8 mouse cellular contexts compared by ENCODE assay signal in genomic region chr9:122311051-122311760, GRCm38 (mm10). TPM values are rescaled to one million over a fixed set of nuclear protein-coding genes. Genes with fewer than 3 reads are reported as not detected.
DNase-seq lines count a peak whose midpoint lies in the region; ATAC-seq and TF ChIP-seq lines count a peak whose summit lies in the region.

No protein-coding gene starts in this region.

- H3K27me3 ChIP-seq in intestine, embryonic 15.5 days (replicated peaks) = no peaks in the 10 kb centered on the region
- H3K27me3 ChIP-seq in liver, postnatal 0 days (ENCODE audit: insufficient read depth, low read length) = no peaks in the 10 kb centered on the region

- no peaks in the 10 kb centered on the region for H3K36me3 ChIP-seq in intestine, embryonic 15.5 days
- H3K36me3 ChIP-seq in liver, postnatal 0 days (replicated peaks; ENCODE audit: insufficient read depth, low read length) = no peaks in the 10 kb centered on the region

- WGBS in intestine, embryonic 15.5 days = 61% methylated on average over 7 of the region's 7 CpGs
- WGBS in liver, postnatal 0 days (ENCODE audit: insufficient replicate concordance) = 49% methylated on average over 7 of the region's 7 CpGs

- peaks cover 9% of the 10 kb centered on the region for H3K4me1 ChIP-seq in embryonic fibroblast, embryonic 13.5 days (ENCODE audit: control insufficient read depth, insufficient read depth, low read length)
- 0 out of 2 replicates have a peak, but pooled peaks cover 3% of the 10 kb centered on the region for H3K4me1 ChIP-seq in intestine, embryonic 15.5 days (replicated peaks)
- H3K4me1 ChIP-seq in liver, postnatal 0 days (ENCODE audit: insufficient read depth) = peaks cover 13% of the 10 kb centered on the region

- DNase-seq in layer of hippocampus, adult 2 months (ENCODE audit: low spot score in 2 of 2) = no peak
- DNase-seq in layer of hippocampus, adult 9-11 months = no peak
- DNase-seq in liver, postnatal 0 days = peak; percentile 22
- no peak for DNase-seq in right cerebral cortex, postnatal 14 days
- DNase-seq in spleen, postnatal 36 days (ENCODE audit: low spot score in 2 of 2) = no peak
- DNase-seq in retina, embryonic 14.5 days (ENCODE audit: low spot score) = no peak

- no peak overlapping the region; the same call in 1 of the 2 replicates for H3K27ac ChIP-seq in layer of hippocampus, adult 2 months
- peak overlapping the region; percentile 76 for H3K27ac ChIP-seq in embryonic fibroblast, embryonic 13.5 days (ENCODE audit: insufficient read depth, low read length)
- no peak overlapping the region for H3K27ac ChIP-seq in intestine, embryonic 15.5 days
- H3K27ac ChIP-seq in liver, postnatal 0 days (ENCODE audit: low read depth) = peak overlapping the region; percentile 68

- 0 out of 2 replicates have a peak, but pooled peaks have one; percentile 4 for TF ChIP-seq EP300 in liver, postnatal 0 days (IDR thresholded peaks at IDR 0.05; ENCODE audit: low read depth)

- peak overlapping the region; percentile 60 for H3K4me3 ChIP-seq in layer of hippocampus, adult 2 months
- H3K4me3 ChIP-seq in embryonic fibroblast, embryonic 13.5 days (ENCODE audit: insufficient read depth, low read length) = no peak overlapping the region; the same call in 1 of the 2 replicates
- peak overlapping the region; percentile 45 for H3K4me3 ChIP-seq in intestine, embryonic 15.5 days (replicated peaks)
- H3K4me3 ChIP-seq in liver, postnatal 0 days (ENCODE audit: low read depth, low read length) = peak overlapping the region; percentile 40

- TF ChIP-seq POLR2A in embryonic fibroblast, embryonic 13.5 days (IDR thresholded peaks at IDR 0.05; ENCODE audit: low read depth, low read length) = no peak; the same call in 1 of the 2 replicates

- peak overlapping the region; percentile 66 for H3K4me2 ChIP-seq in intestine, embryonic 15.5 days (replicated peaks)
- peak overlapping the region; percentile 61 for H3K4me2 ChIP-seq in liver, postnatal 0 days (ENCODE audit: low read depth, low read length)

- H3K9ac ChIP-seq in intestine, embryonic 15.5 days = peak overlapping the region; percentile 60; the same call in 1 of the 2 replicates
- H3K9ac ChIP-seq in liver, postnatal 0 days (replicated peaks) = peak overlapping the region; percentile 53

- peak; percentile 63 for ATAC-seq in intestine, embryonic 15.5 days
- peak; percentile 70 for ATAC-seq in liver, postnatal 0 days

- H3K9me3 ChIP-seq in intestine, embryonic 15.5 days = no peaks in the 10 kb centered on the region
- no peaks in the 10 kb centered on the region for H3K9me3 ChIP-seq in liver, postnatal 0 days (ENCODE audit: low read length)

- TF ChIP-seq CTCF in layer of hippocampus, adult 2 months (conservative IDR thresholded peaks at IDR 0.05) = no peak
- TF ChIP-seq CTCF in embryonic fibroblast, embryonic 13.5 days (IDR thresholded peaks at IDR 0.05; ENCODE audit: borderline replicate concordance, insufficient read depth, low read length) = no peak
- TF ChIP-seq CTCF in liver, postnatal 0 days (IDR thresholded peaks at IDR 0.05; ENCODE audit: low read depth) = no peak

RNA-seq across cellular contexts. Expression of gene Ano10, which starts 17.0 kb away (rescaled TPM):
- total RNA-seq in layer of hippocampus, adult 2 months (2021) = 10 to 100 TPM; 18.3 to 18.8 TPM
- 63.6 and 66.4 TPM in 2 replicates for polyA plus RNA-seq in embryonic fibroblast, embryonic 13.5 days (2011; ENCODE audit: insufficient read length, low read depth, missing spikeins)
- 33.1 and 36.5 TPM in 2 replicates for polyA plus RNA-seq in intestine, embryonic 15.5 days (2015; fragmentation: Nextera tagmentation; extraction: Ambion mirVana)
- 13.7 and 14.2 TPM in 2 replicates for polyA plus RNA-seq in liver, postnatal 0 days (2015; fragmentation: Nextera tagmentation; extraction: Ambion mirVana)

RNA-seq across cellular contexts. Expression of gene Abhd5, which starts 40.2 kb away (rescaled TPM):
- total RNA-seq in layer of hippocampus, adult 2 months (2021) = 10 to 100 TPM; 17.5 to 18.8 TPM
- 53.0 and 61.6 TPM in 2 replicates for polyA plus RNA-seq in embryonic fibroblast, embryonic 13.5 days (2011; ENCODE audit: insufficient read length, low read depth, missing spikeins)
- 19.0 and 19.5 TPM in 2 replicates for polyA plus RNA-seq in intestine, embryonic 15.5 days (2015; fragmentation: Nextera tagmentation; extraction: Ambion mirVana)
- 22.3 and 25.4 TPM in 2 replicates for polyA plus RNA-seq in liver, postnatal 0 days (2015; fragmentation: Nextera tagmentation; extraction: Ambion mirVana)

Comparison
In these comparisons a context has a peak if more than half of its experiments do, and no peak if none do; other contexts are left out.
1. H3K27ac ChIP-seq: peak in embryonic fibroblast, embryonic 13.5 days (single experiment) and liver, postnatal 0 days (single experiment); none in layer of hippocampus, adult 2 months (single experiment) and intestine, embryonic 15.5 days (single experiment).